Mouse (Mus musculus): ENCODE results near the gene A3galt2.

A3galt2 gene

GRCm38 (mm10) chr4:128795596-128795995 lies 40.4 kb downstream of the A3galt2 start:
- DNase-seq (ENCODE audit: low spot score in 2 of 2): no peak

GRCm38 (mm10) chr4:128796788-128797187 lies 41.6 kb downstream of the A3galt2 start:
- DNase-seq (ENCODE audit: low spot score in 2 of 2): no peak

- DNase-seq (ENCODE audit: low spot score in 2 of 2): no peak
These were observed 46.7 kb downstream of the A3galt2 start for GRCm38 (mm10) chr4:128801675-128802465.

GRCm38 (mm10) chr4:128803569-128803968 lies 48.4 kb downstream of the A3galt2 start:
- DNase-seq (ENCODE audit: low spot score in 2 of 2): no peak

- DNase-seq (ENCODE audit: low spot score in 2 of 2): no peak
These were observed 49.4 kb downstream of the A3galt2 start for GRCm38 (mm10) chr4:128804426-128805149.

- no peak for DNase-seq (ENCODE audit: low spot score in 2 of 2)
These were observed 50.2 kb downstream of the A3galt2 start for GRCm38 (mm10) chr4:128805150-128806042.

- peak in 1 of 2 experiments; percentile 51 for DNase-seq (ENCODE audit: low spot score in 2 of 2)
These were observed 51.1 kb downstream of the A3galt2 start, which contains the start of gene Zfp362 for GRCm38 (mm10) chr4:128806043-128806826. Gene Zfp362, minus strand, starts transcription at chr4:128806045.

- no peak for DNase-seq (ENCODE audit: low spot score in 2 of 2)
These were observed 51.6 kb downstream of the A3galt2 start for GRCm38 (mm10) chr4:128806827-128807179.

- DNase-seq (ENCODE audit: low spot score in 2 of 2): peak; percentile 79 to 80
These were observed 56.4 kb downstream of the A3galt2 start for GRCm38 (mm10) chr4:128811382-128812056.

GRCm38 (mm10) chr4:128817011-128817410 lies 61.8 kb downstream of the A3galt2 start:
- no peak for DNase-seq (ENCODE audit: low spot score in 2 of 2)
